Mouse (Mus musculus) limb, embryonic 11.5 days (tissue): ENCODE results near the gene Unc5cl. TPM values are rescaled to one million over a fixed set of nuclear protein-coding genes. Genes with fewer than 3 reads are reported as not detected.

Experiments
- ATAC-seq: fragments of 200-750 bp; cut with Nextera tagmentation; 2 replicates; pipeline ENCODE4 v1.8.0; 2017; ENCODE audit warnings: low read depth; ENCODE audit not compliant: insufficient number of reproducible peaks, low FRiP score, low TSS enrichment
- DNase-seq: peaks from one replicate; pipeline ENCODE4 v3.0.0-alpha.2; 2015; ENCODE audit warnings: low spot score
- H3K27ac ChIP-seq: fragments of 300-500 bp; sonication (generic); replicated peaks from 2 replicates; pipeline ENCODE4 v1.5.1; 2014; ENCODE audit warnings: low read depth, mild to moderate bottlenecking, low read length
- H3K27me3 ChIP-seq: fragments of 300-500 bp; sonication (generic); 2 replicates; pipeline ENCODE4 v1.6.1; 2014; ENCODE audit warnings: mild to moderate bottlenecking, low read length, mixed read lengths; ENCODE audit not compliant: control insufficient read depth, insufficient read depth
- H3K36me3 ChIP-seq: fragments of 300-500 bp; sonication (generic); 2 replicates; pipeline ENCODE4 v1.6.1; 2014; ENCODE audit warnings: mild to moderate bottlenecking, low read length, moderate library complexity, mixed read lengths; ENCODE audit not compliant: control insufficient read depth, insufficient read depth
- H3K4me1 ChIP-seq: fragments of 300-500 bp; sonication (generic); 2 replicates; pipeline ENCODE4 v1.6.1; 2014; ENCODE audit warnings: low read length, mixed read lengths; ENCODE audit not compliant: control insufficient read depth, insufficient read depth
- H3K4me2 ChIP-seq: fragments of 300-500 bp; sonication (generic); 2 replicates; pipeline ENCODE4 v1.6.1; 2014; ENCODE audit warnings: low read depth, mild to moderate bottlenecking, moderate library complexity; ENCODE audit not compliant: severe bottlenecking
- H3K4me3 ChIP-seq: fragments of 300-500 bp; sonication (generic); 2 replicates; pipeline ENCODE4 v1.5.1; 2014; ENCODE audit warnings: low read depth, low read length
- H3K9ac ChIP-seq: fragments of 300-500 bp; sonication (generic); 2 replicates; pipeline ENCODE4 v1.6.1; 2014; ENCODE audit warnings: mild to moderate bottlenecking, low read length
- H3K9me3 ChIP-seq: fragments of 300-500 bp; sonication (generic); 2 replicates; pipeline ENCODE4 v1.6.1; 2016; ENCODE audit warnings: low read length; ENCODE audit not compliant: control insufficient read depth
- WGBS: fragments of 180-500 bp; shearing (Covaris S2); extraction: QIAGEN DNeasy Blood & Tissue Kit; methylation state at CpG from one replicate; pipeline ENCODE4 v1.1.7; 2014; 5-methylcytosine and 5-hydroxymethylcytosine counted together
- polyA plus RNA-seq: library from polyadenylated mRNA; unstranded; fragments of >200 nt; fragmentation: Nextera tagmentation; extraction: Ambion mirVana; gene quantifications from 2 replicates; pipeline ENCODE4 v1.2.1, GENCODE M21; 2014

Unc5cl gene
- polyA plus RNA-seq, 1 experiment from 2014 or later: 0.33 TPM

DNA sequence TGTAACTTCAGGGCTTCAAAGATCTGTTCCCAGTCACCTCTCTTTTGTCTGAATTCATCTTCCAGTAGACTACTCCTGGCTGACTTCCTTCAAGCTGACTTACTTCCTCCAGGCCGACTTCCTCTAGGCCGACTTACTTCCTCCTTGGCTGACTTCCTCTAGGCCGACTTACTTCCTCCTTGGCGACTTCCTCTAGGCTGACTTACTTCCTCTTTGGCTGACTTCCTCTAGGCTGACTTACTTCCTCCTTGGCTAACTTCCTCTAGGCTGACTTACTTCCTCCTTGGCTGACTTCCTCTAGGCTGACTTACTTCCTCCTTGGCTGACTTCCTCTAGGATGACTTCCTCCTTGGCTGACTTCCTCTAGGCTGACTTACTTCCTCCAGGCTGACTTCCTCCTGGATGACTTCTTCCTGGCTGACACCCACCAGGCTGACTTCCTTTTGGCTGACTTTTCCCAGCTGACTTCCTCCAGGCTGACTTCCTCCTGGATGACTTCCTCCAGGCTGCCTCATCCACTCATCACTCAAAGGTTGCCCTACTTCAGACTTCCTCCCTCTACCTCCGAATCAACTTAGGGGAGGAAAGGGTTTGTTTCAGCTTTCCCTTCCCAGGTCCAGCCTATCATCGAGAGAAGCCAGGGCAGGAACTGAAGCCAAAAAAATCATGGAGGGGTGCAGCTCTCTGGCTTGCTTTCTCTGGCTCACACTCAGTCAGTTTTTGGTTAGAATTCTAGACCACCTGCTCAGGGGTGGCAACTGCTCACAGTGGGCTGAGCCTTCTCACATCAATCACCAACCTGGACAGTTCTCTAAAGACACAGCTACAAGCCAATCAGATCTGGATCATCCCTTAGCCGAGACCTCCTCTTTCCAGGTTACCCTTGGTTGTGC lies 103.4 kb downstream of the Unc5cl start:
- Histone ChIP-seq H3K9me3 (no peaks in the 10 kb centered on the region), H3K27me3 (no peaks in the 10 kb centered on the region), H3K36me3 (no peaks in the 10 kb centered on the region), H3K4me3 (no peak overlapping the region), H3K27ac (no peak overlapping the region), H3K4me2 (no peak overlapping the region), H3K9ac (no peak overlapping the region), H3K4me1 (no peaks in the 10 kb centered on the region)
- WGBS: 91% methylated on average over 7 of the region's 7 CpGs
- DNase-seq (no peak), ATAC-seq (no peak)

DNA sequence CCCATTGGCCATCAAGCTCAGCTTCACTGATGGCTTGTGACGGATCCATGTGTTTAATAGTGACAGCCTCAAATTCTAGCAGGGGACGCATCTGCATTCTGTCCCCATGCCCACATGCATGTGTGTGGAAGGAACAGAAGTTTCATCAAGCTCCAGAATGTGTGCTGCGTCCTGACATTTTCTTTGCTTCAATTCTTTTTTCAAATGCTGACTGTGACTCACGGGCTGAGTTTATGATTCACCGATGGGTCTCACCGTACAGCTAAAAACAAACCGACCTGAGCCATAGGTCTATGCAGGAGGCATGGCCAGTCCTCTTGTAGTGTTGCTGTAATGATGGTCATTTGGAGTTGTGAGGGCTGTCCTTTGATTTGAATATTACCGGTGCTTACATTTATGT lies 110.2 kb downstream of the Unc5cl start:
- DNase-seq: no peak
- WGBS: 93% methylated on average over 8 of the region's 8 CpGs
- no peak overlapping the region for H3K4me2 ChIP-seq
- no peak overlapping the region for H3K9ac ChIP-seq
- ATAC-seq: no peak
- H3K4me3 ChIP-seq: no peak overlapping the region
- H3K9me3 ChIP-seq: no peaks in the 10 kb centered on the region
- H3K27me3 ChIP-seq: no peaks in the 10 kb centered on the region
- no peak overlapping the region for H3K27ac ChIP-seq
- H3K36me3 ChIP-seq: no peaks in the 10 kb centered on the region
- H3K4me1 ChIP-seq: no peaks in the 10 kb centered on the region

- Histone ChIP-seq H3K27ac (no peak overlapping the region), H3K27me3 (no peaks in the 10 kb centered on the region), H3K4me3 (no peak overlapping the region), H3K36me3 (no peaks in the 10 kb centered on the region), H3K4me2 (no peak overlapping the region), H3K4me1 (no peaks in the 10 kb centered on the region), H3K9me3 (no peaks in the 10 kb centered on the region), H3K9ac (no peak overlapping the region)
- DNase-seq (no peak), ATAC-seq (no peak)
- WGBS: 88% methylated on average over 4 of the region's 4 CpGs
Measured at GRCm38 (mm10) chr17:48569656-48570055, 115.0 kb downstream of the Unc5cl start.

GRCm38 (mm10) chr17:48581153-48581552 lies 126.5 kb downstream of the Unc5cl start:
- Histone ChIP-seq H3K9ac (no peak overlapping the region), H3K9me3 (no peaks in the 10 kb centered on the region), H3K27me3 (no peaks in the 10 kb centered on the region), H3K27ac (no peak overlapping the region), H3K36me3 (no peaks in the 10 kb centered on the region), H3K4me2 (no peak overlapping the region), H3K4me1 (no peaks in the 10 kb centered on the region), H3K4me3 (no peak overlapping the region)
- DNase-seq (no peak), ATAC-seq (no peak)
- 87% methylated on average over 5 of the region's 5 CpGs for WGBS

DNA sequence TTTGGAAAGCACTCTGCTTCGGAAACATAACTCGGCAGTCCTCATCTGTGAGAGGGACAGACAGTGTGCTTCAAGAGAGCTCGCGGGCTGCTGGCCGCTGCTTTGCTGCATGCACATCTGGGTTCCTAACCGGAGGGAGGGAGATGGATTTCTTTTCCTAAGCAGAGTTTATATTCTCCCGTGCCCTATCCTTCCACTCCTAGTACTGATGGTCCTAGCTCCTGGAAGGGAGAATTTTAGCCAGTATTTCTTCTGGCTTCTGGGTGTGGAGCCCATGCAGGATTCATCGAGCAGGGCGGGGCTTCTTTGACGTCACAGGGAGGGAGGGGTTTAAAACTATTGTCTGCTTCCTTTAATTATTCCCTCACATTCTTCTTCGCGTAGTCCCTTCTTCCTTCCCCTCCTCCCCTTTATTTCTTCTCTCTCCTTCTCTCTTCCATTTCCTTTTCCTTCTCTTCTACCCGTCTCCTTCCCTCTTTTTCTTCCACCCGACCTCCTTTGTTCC lies 127.8 kb downstream of the Unc5cl start:
- Histone ChIP-seq H3K4me1 (no peaks in the 10 kb centered on the region), H3K9ac (no peak overlapping the region), H3K4me3 (no peak overlapping the region), H3K27me3 (no peaks in the 10 kb centered on the region), H3K27ac (no peak overlapping the region), H3K36me3 (no peaks in the 10 kb centered on the region), H3K4me2 (no peak overlapping the region), H3K9me3 (no peaks in the 10 kb centered on the region)
- WGBS: 51% methylated on average over 14 of the region's 14 CpGs
- DNase-seq (no peak), ATAC-seq (no peak)

DNA sequence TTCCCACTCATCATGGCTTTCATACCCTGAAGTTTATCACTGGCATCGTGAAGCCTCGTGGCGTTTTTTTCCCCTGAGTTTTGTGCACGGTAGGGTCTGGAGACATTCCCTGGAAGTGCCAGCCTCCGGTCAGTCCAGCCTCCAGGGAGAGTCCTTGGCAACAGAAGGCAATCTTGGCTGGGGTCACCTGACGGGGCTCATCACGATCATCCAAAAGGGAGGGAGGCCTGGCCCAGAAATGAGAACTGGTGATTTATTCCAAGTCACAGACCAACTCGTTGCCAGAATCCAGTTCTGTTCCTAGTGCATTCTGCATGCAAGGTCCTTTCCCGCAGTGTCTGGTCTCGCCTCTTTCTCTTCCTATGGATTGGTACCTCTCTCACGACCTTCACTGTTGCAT lies 128.7 kb downstream of the Unc5cl start:
- Histone ChIP-seq H3K4me3 (no peak overlapping the region), H3K4me2 (no peak overlapping the region), H3K36me3 (no peaks in the 10 kb centered on the region), H3K9ac (no peak overlapping the region), H3K4me1 (no peaks in the 10 kb centered on the region), H3K9me3 (no peaks in the 10 kb centered on the region), H3K27ac (no peak overlapping the region), H3K27me3 (no peaks in the 10 kb centered on the region)
- no peak for ATAC-seq
- DNase-seq: no peak
- WGBS: 87% methylated on average over 11 of the region's 11 CpGs

GRCm38 (mm10) chr17:48585902-48586359 lies 131.2 kb downstream of the Unc5cl start:
- no peaks in the 10 kb centered on the region for H3K27me3 ChIP-seq
- no peak overlapping the region for H3K9ac ChIP-seq
- ATAC-seq (peak; percentile 51), DNase-seq (peak; percentile 60)
- no peaks in the 10 kb centered on the region for H3K9me3 ChIP-seq
- no peak overlapping the region for H3K27ac ChIP-seq
- peak overlapping the region; percentile 43 for H3K4me2 ChIP-seq
- H3K4me1 ChIP-seq: no peaks in the 10 kb centered on the region
- H3K4me3 ChIP-seq: peak overlapping the region; percentile 20
- no peaks in the 10 kb centered on the region for H3K36me3 ChIP-seq
- WGBS: 9% methylated on average over 14 of the region's 14 CpGs

GRCm38 (mm10) chr17:48588674-48589073 lies 134.0 kb downstream of the Unc5cl start:
- DNase-seq (no peak), ATAC-seq (no peak)

More at GRCm38 (mm10) chr17:48588674-48589073, 134.0 kb downstream of the Unc5cl start:
- Histone ChIP-seq H3K4me2 (no peak overlapping the region), H3K4me3 (no peak overlapping the region), H3K9ac (no peak overlapping the region), H3K27me3 (no peaks in the 10 kb centered on the region), H3K9me3 (no peaks in the 10 kb centered on the region), H3K27ac (no peak overlapping the region), H3K36me3 (no peaks in the 10 kb centered on the region), H3K4me1 (no peaks in the 10 kb centered on the region)
- WGBS: 44% methylated on average over 3 of the region's 3 CpGs
